Mouse (Mus musculus) liver (tissue): ENCODE measurements around the gene Nmrk2.
A peak's percentile ranks its signal among the peaks of the same experiment; 100 is the strongest.
"Not testable (repeated sequence)": the region's sequence is repeated elsewhere in the genome, so short reads cannot be mapped to it uniquely, and the experiment has no call there.

Experiments used
- DNase-seq: peaks from one replicate; pipeline ENCODE4 v3.0.0-alpha.2; 2020; ENCODE audit warnings: mixed read lengths

Nmrk2 gene

GRCm38 (mm10) chr10:81201807-81202758, at the start of gene Nmrk2:
Gene Nmrk2, minus strand, starts transcription at chr10:81202051.
- DNase-seq: no peak

- DNase-seq: no peak
These were observed 47.6 kb upstream of the Nmrk2 start for GRCm38 (mm10) chr10:81249442-81249841.

- DNase-seq: no peak
These were observed 46.0 kb upstream of the Nmrk2 start for GRCm38 (mm10) chr10:81247804-81248203.

DNA sequence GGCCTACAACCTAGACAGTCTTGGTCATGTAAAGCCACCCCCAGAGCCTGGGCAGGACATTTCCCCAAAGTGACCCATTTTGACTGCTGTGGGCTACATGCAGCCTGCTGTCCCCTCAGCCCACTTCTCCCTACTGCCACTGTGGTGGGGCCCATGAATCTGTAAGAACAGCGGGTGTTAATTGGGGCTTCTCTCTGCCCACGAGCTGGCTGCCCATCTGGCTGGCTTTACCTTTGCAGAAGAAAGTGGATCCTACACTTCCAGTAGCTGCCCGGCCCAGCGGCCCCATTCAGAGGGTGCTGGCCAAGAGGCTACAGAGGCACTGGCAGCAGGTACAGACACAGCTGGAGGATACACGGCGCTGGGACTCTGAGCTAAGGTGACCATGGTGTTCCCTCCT, 43.3 kb upstream of the Nmrk2 start:
- no peak for DNase-seq

DNA sequence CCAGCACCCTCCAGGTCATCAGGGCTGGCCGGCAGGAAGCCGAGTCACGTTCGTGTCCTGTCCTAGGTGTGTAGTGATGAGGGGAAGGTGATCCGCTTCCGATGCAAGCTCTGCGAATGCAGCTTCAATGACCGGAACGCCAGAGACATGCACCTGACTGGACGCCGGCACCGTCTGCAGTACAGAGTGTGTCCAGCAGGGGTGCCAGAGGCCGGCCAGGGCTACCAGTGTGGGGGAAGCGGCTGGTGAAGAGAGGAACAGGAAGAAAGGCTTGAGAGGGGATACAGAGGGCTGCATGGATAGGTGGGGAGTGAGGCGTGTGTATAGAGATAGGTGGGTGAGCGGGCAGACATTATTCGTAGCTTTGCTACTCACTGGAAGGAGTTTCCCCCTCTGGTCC, 42.7 kb upstream of the Nmrk2 start:
- DNase-seq: peak; percentile 72

- DNase-seq: no peak
These were observed 42.3 kb upstream of the Nmrk2 start for GRCm38 (mm10) chr10:81244146-81244545.

DNA sequence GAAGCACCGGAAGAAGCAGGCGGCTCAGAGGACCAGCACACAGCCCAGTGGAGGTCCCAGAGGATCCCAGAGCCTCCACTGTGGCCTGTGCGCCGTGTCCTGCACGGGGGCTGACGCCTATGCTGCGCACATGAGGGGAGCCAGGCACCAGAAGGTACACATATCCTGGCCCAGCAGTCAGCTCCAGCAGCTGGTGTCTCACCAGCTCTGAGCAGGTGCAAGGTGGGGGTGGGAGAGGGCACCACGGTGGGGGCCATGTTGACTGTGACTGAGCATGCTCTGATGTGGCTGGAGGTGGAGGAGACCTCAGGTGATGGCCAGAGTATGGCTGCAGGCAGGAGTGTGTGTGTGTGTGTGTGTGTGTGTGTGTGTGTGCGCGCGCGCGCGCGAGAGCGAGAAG, 40.2 kb upstream of the Nmrk2 start:
- no peak for DNase-seq

GRCm38 (mm10) chr10:81240876-81241275, 39.0 kb upstream of the Nmrk2 start:
- DNase-seq: peak; percentile 62

- DNase-seq: no peak
These were observed 36.8 kb upstream of the Nmrk2 start for GRCm38 (mm10) chr10:81238618-81239017.

DNA sequence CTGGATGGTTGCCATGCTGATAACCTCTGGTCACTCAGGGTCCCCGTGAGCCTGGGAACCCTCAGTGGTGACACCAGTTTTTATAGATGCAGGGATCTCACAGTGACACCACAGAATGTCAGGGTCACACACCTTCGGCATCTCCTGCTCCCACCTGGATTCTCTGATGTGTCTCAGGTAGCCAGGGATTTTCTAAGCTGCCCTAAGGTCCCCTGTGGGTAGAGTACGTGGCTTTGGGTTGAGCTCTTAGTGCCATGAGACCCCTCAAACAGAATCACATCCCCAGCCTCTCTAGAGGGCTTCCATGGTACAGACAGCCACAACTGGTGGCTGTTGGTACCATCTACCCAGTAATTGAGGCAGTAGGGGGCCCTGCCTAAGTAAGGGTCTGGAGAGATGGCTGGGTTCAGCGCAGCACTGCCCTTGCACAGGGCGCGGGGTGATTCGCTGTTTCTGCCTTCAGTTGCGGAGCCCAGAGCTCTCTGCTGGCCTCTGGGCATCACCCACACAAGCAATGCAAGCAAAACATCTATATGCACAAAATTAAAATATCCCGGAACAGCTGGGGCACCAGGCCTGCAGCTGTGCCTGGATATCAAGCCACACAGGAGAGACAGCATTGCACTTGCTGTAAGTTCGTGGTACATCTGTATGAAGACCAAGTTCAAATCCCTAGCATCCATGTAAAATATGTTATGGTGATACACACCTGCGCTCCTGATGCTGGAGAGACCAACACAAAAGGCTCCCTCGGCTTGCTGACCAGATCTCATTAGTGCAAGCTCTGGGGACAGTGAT, 34.8 kb upstream of the Nmrk2 start:
- DNase-seq: no peak

- DNase-seq: no peak
These were observed 32.4 kb upstream of the Nmrk2 start for GRCm38 (mm10) chr10:81234206-81234605.

DNA sequence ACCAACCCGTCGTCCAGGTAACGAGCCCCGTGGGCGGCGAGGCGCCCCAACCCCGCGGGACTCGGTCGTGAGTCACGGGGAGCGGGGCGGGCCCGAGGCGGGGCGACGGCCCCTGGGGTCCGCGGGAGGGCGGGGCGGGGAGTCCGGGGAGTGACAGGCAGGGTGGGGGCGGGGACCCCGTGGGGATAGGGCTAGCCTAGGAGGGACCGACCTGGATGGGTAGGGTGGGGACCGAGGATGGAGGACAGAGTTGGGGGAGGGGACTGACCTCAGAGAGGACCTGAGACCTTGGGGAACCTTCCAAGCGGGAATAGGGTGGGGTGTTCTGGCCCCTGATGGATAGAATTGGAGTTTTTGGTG, 31.4 kb upstream of the Nmrk2 start:
- DNase-seq: no peak

GRCm38 (mm10) chr10:81232580-81233225, 30.9 kb upstream of the Nmrk2 start, which contains the start of gene Zfr2:
Gene Zfr2, plus strand, starts transcription at chr10:81233155.
- DNase-seq: peak; percentile 94

GRCm38 (mm10) chr10:81231436-81231835, 29.6 kb upstream of the Nmrk2 start:
- no peak for DNase-seq

GRCm38 (mm10) chr10:81230438-81231332, 28.8 kb upstream of the Nmrk2 start, which contains the start of gene Atcay:
Gene Atcay, minus strand, starts transcription at chr10:81230833.
- no peak for DNase-seq

DNA sequence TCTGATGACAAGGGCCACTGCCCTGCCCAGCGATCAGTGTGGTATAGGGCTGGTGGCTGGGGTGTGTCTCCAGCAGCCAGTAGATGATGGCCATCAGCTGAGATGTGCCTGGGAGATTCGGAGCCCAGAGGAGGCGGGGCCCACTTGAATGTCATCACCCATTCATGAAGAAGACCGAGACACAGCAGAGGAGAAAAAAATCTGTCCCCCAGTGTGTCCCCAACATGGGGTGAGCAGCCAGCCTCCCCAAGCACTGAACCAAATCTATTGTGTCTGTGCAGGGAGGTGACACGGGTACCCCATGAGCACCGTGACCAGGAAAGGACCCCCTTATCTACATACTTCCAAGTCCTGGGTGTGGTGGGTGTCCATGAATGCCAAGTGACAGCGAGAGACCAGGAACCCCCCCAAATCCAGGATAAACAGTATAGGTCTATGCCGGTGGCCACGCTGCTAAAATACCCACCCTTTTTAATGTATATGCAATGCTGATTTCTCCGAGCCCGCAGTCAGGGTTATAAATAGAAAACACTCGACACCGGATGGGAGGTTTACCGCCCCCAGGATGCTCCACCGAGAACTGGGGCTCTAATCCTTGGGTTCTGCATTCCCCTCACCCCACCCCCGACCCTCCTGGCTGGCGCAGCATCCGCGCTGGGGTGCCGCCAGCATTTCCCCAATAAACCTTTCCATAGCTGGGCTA, 28.0 kb upstream of the Nmrk2 start:
- no peak for DNase-seq

DNA sequence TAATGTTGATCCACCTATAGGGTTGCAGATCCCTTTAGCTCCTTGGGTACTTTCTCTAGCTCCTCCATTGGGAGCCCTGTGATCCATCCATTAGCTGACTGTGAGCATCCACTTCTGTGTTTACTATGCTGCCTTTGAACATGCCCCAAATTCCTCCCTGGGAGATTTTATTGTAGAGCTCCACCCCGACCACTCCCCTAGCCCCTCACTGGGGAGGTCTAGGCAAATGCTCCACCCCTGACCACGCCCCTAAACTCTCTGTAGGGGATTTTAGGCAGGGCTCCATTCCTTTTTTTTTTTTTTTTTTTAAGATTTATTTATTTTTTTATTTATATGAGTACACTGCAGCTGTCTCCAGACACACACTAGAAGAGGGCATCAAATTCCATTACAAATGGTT, 21.9 kb upstream of the Nmrk2 start:
- not testable (repeated sequence) for DNase-seq

GRCm38 (mm10) chr10:81221402-81222015, 19.7 kb upstream of the Nmrk2 start:
- no peak for DNase-seq

- peak; percentile 77 for DNase-seq
These were observed 16.1 kb upstream of the Nmrk2 start for GRCm38 (mm10) chr10:81217964-81218363.

DNA sequence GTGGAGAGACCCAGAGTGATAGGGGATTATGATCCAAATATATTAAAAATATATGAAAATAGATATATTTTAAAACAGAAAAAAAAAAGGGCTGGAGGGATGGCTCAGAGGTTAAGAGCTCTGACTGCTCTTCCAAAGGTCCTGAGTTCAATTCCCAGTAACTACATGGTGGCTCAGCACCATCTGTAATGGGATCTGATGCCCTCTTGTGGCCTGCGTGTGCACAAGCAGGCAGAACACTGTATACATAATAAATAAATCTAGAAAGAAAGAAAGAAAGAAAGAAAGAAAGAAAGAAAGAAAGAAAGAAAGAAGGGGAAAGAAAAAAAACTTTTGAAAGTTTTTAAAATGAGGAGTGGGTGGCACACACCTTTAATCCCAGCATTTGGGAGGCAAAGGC, 15.4 kb upstream of the Nmrk2 start:
- peak; percentile 37 for DNase-seq

GRCm38 (mm10) chr10:81216810-81217209, 15.0 kb upstream of the Nmrk2 start:
- no peak for DNase-seq
